In genomic region chr5:19907381-19907982, GRCm38 (mm10) we compare ENCODE assay signal across 9 mouse cellular contexts.
DNase-seq lines count a peak whose midpoint lies in the region; ATAC-seq and TF ChIP-seq lines count a peak whose summit lies in the region.
"Had no signal": no experiment of that assay in that cellular context is flagged by ENCODE, and none has a peak within 500 bp of the region (broad histone marks: within the 10 kb centered on the region; RNA-seq: fewer than 3 reads in every experiment).

No protein-coding gene starts in this region.

- 13% methylated on average over 12 of the region's 12 CpGs for whole genome bisulfite sequencing in cerebellum, adult 2 months
- 5% methylated on average over 11 of the region's 12 CpGs for WGBS in lung, postnatal 0 days
- 6% methylated on average over 11 of the region's 12 CpGs for WGBS in limb, embryonic 11.5 days

- no peaks in the 10 kb centered on the region for H3K36me3 ChIP-seq in lung, postnatal 0 days (ENCODE audit: insufficient read depth, low read length)
- H3K36me3 ChIP-seq in limb, embryonic 11.5 days (ENCODE audit: control insufficient read depth, insufficient read depth, low read length), result no peaks in the 10 kb centered on the region

- TF ChIP-seq CTCF in cerebellum, adult 2 months (IDR thresholded peaks at IDR 0.05; ENCODE audit: borderline replicate concordance, insufficient read depth, low read depth, low read length), result no peak
- TF ChIP-seq CTCF in lung, postnatal 0 days (IDR thresholded peaks at IDR 0.05), result no peak

- H3K4me3 ChIP-seq in cerebellum, adult 2 months (replicated peaks; ENCODE audit: insufficient read depth, low read depth, low read length), result peak overlapping the region; percentile 55
- H3K4me3 ChIP-seq in lung, postnatal 0 days (ENCODE audit: low read depth, low read length), result peak overlapping the region; percentile 4; the same call in 1 of the 2 replicates
- H3K4me3 ChIP-seq in limb, embryonic 11.5 days (ENCODE audit: low read depth, low read length), result peak overlapping the region; percentile 29
- H3K4me3 ChIP-seq: myocyte had no signal

- no peaks in the 10 kb centered on the region for H3K4me1 ChIP-seq in cerebellum, adult 2 months (ENCODE audit: control insufficient read depth, insufficient read depth, low read length)
- no peaks in the 10 kb centered on the region for H3K4me1 ChIP-seq in lung, postnatal 0 days (ENCODE audit: insufficient read depth, low read depth, low read length)
- H3K4me1 ChIP-seq in limb, embryonic 11.5 days (ENCODE audit: control insufficient read depth, insufficient read depth, low read length), result 0 out of 2 replicates have a peak, but pooled peaks cover 2% of the 10 kb centered on the region

- no peaks in the 10 kb centered on the region for H3K27me3 ChIP-seq in cerebellum, adult 2 months (ENCODE audit: control insufficient read depth, insufficient read depth, low read length)
- H3K27me3 ChIP-seq in lung, postnatal 0 days (replicated peaks; ENCODE audit: insufficient read depth, low read length), result no peaks in the 10 kb centered on the region
- H3K27me3 ChIP-seq in limb, embryonic 11.5 days (ENCODE audit: control insufficient read depth, insufficient read depth, low read length), result peaks cover 10% of the 10 kb centered on the region

- peak overlapping the region; percentile 46 for H3K4me2 ChIP-seq in lung, postnatal 0 days (replicated peaks; ENCODE audit: low read depth, low read length)
- peak overlapping the region; percentile 59 for H3K4me2 ChIP-seq in limb, embryonic 11.5 days (ENCODE audit: low read depth, severe bottlenecking)

- no peak overlapping the region for H3K9ac ChIP-seq in lung, postnatal 0 days (replicated peaks; ENCODE audit: low read depth)
- no peak overlapping the region for H3K9ac ChIP-seq in limb, embryonic 11.5 days (ENCODE audit: low read length)

- no peaks in the 10 kb centered on the region for H3K9me3 ChIP-seq in lung, postnatal 0 days (ENCODE audit: low read length)
- no peaks in the 10 kb centered on the region for H3K9me3 ChIP-seq in limb, embryonic 11.5 days (ENCODE audit: control insufficient read depth, low read length)

- no peak for TF ChIP-seq POLR2A in cerebellum, adult 2 months (IDR thresholded peaks at IDR 0.05; ENCODE audit: borderline replicate concordance, insufficient read depth, low read length)

- H3K27ac ChIP-seq in cerebellum, adult 2 months (ENCODE audit: insufficient read depth, low read length), result no peak overlapping the region
- no peak overlapping the region for H3K27ac ChIP-seq in lung, postnatal 0 days (ENCODE audit: low read length)
- no peak overlapping the region for H3K27ac ChIP-seq in limb, embryonic 11.5 days (replicated peaks; ENCODE audit: low read depth, low read length)

- no peak for TF ChIP-seq EP300 in lung, postnatal 0 days (IDR thresholded peaks at IDR 0.05)

- ATAC-seq in lung, postnatal 0 days, result no peak
- no peak for ATAC-seq in limb, embryonic 11.5 days (ENCODE audit: insufficient number of reproducible peaks, low FRiP score, low TSS enrichment, low read depth)

- peak in 1 of 2 experiments; percentile 24 for DNase-seq in cerebellum, adult 2 months
- DNase-seq in cerebellum, adult 8-10 months, result no peak
- DNase-seq in lung, postnatal 0 days (ENCODE audit: low spot score), result no peak
- no peak for DNase-seq in lung, postnatal 14 days
- no peak for DNase-seq in limb, embryonic 11.5 days (ENCODE audit: low spot score)
- DNase-seq in right cerebral cortex, postnatal 10 days (ENCODE audit: low spot score in 2 of 2), result peak; percentile 56 to 58
- no peak for DNase-seq in lung, adult 18-20 months
- DNase-seq in MN1 (ENCODE audit: low spot score), result no peak

Comparison
In these comparisons a context has a peak if more than half of its experiments do, and no peak if none do; other contexts are left out.
1. DNase-seq: peak in right cerebral cortex, postnatal 10 days (2 of 2); none in cerebellum, adult 8-10 months (single experiment), lung, postnatal 0 days (single experiment), lung, postnatal 14 days (single experiment), limb, embryonic 11.5 days (single experiment), lung, adult 18-20 months (0 of 2) and MN1 (single experiment).
2. H3K4me3 ChIP-seq: peak in every context shown above with its lines; median percentile 55 in cerebellum, adult 2 months; 29 in limb, embryonic 11.5 days; 4 in lung, postnatal 0 days.